Mouse (Mus musculus) heart, postnatal 10 days (tissue): ENCODE measurements around the gene St8sia2. TPM values are rescaled to one million over a fixed set of nuclear protein-coding genes. Genes with fewer than 3 reads are reported as not detected.
A peak's percentile ranks its signal among the peaks of the same experiment; 100 is the strongest.

Source experiments
- DNase-seq, 2 experiments: peaks; one replicate each; pipeline ENCODE4 v3.0.0; 2021
- intact Hi-C: fragments of 180-260 bp; cut with DNase I; formaldehyde crosslinking; loops from one replicate; pipeline ENCODE4 v1.15.1; 2025
- total RNA-seq, 2 experiments: library from RNA; stranded (reverse); gene quantifications; 2 replicates each; pipeline ENCODE4 v1.2.3; 2021

St8sia2 gene
- 1 to 10 TPM; 1.3 to 2.0 TPM for total RNA-seq

- intact Hi-C loops, result no loop called here
- DNase-seq, result peak; percentile 58
Observed at GRCm38 (mm10) chr7:74013601-74014175, at the start of gene St8sia2. St8sia2 (minus strand) TSS chr7:74013690.

GRCm38 (mm10) chr7:74061076-74061475, 47.6 kb upstream of the St8sia2 start:
- no peak for DNase-seq
- intact Hi-C loops, result no loop called here

- peak; percentile 33 to 41 for DNase-seq
- intact Hi-C loops, result no loop called here
Observed at GRCm38 (mm10) chr7:74060306-74060946, 46.9 kb upstream of the St8sia2 start.

- intact Hi-C loops, result no loop called here
- DNase-seq, result no peak
Observed at GRCm38 (mm10) chr7:74059684-74060083, 46.2 kb upstream of the St8sia2 start.

- intact Hi-C loops, result no loop called here
- no peak for DNase-seq
Observed at GRCm38 (mm10) chr7:74055753-74056152, 42.3 kb upstream of the St8sia2 start.

GRCm38 (mm10) chr7:74047591-74047990, 34.1 kb upstream of the St8sia2 start:
- DNase-seq, result no peak
- intact Hi-C loops, result no loop called here

- intact Hi-C loops, result no loop called here
- DNase-seq, result no peak
Observed at GRCm38 (mm10) chr7:74045166-74045957, 31.9 kb upstream of the St8sia2 start.

GRCm38 (mm10) chr7:74043562-74044138, 30.2 kb upstream of the St8sia2 start:
- peak; percentile 40 to 46 for DNase-seq
- intact Hi-C loops, result no loop called here

GRCm38 (mm10) chr7:74025007-74025406, 11.5 kb upstream of the St8sia2 start:
- peak; percentile 53 to 76 for DNase-seq
- intact Hi-C loops, result loop anchor here (2.0 to 5.0 kb wide), 3 partner anchors 87 to 368 kb away; no protein-coding TSS in a partner anchor

- intact Hi-C loops, result loop anchor here (2.0 kb wide), 1 partner anchor 331 kb away; no protein-coding TSS in a partner anchor
- no peak for DNase-seq
Observed at GRCm38 (mm10) chr7:74024171-74024570, 10.7 kb upstream of the St8sia2 start.

- intact Hi-C loops, result no loop called here
- no peak for DNase-seq
Observed at GRCm38 (mm10) chr7:74022571-74022970, 9.1 kb upstream of the St8sia2 start.

- intact Hi-C loops, result no loop called here
Observed at GRCm38 (mm10) chr7:74021771-74022170, 8.3 kb upstream of the St8sia2 start.

GRCm38 (mm10) chr7:74016613-74017012, 3.1 kb upstream of the St8sia2 start:
- intact Hi-C loops, result no loop called here

More at GRCm38 (mm10) chr7:74021771-74022170, 8.3 kb upstream of the St8sia2 start:
- peak; percentile 12 to 15 for DNase-seq

GRCm38 (mm10) chr7:74012858-74013600, 461 bp downstream of the St8sia2 start:
- no peak for DNase-seq
- intact Hi-C loops, result no loop called here

More at GRCm38 (mm10) chr7:74016613-74017012, 3.1 kb upstream of the St8sia2 start:
- no peak for DNase-seq

GRCm38 (mm10) chr7:74011976-74012857, 1.3 kb downstream of the St8sia2 start:
- intact Hi-C loops, result no loop called here
- DNase-seq, result peak in 1 of 2 experiments; percentile 9

GRCm38 (mm10) chr7:74008946-74009542, 4.4 kb downstream of the St8sia2 start:
- intact Hi-C loops, result no loop called here
- no peak for DNase-seq

GRCm38 (mm10) chr7:74006775-74007371, 6.6 kb downstream of the St8sia2 start:
- intact Hi-C loops, result no loop called here
- DNase-seq, result peak; percentile 8 to 16

GRCm38 (mm10) chr7:74006364-74006763, 7.1 kb downstream of the St8sia2 start:
- no peak for DNase-seq
- intact Hi-C loops, result no loop called here
